Mouse (Mus musculus) G1E (cell line): ENCODE data around the gene Gm14459.

Experiments
- CTCF ChIP-seq: IDR thresholded peaks from 2 replicates; pipeline ENCODE4 v1.5.1; 2012; ENCODE audit warnings: low read depth, low read length, inconsistent platforms, mixed read lengths
- GATA1 ChIP-seq: IDR thresholded peaks from 2 replicates; pipeline ENCODE4 v1.6.1; 2012; ENCODE audit warnings: borderline replicate concordance, low read length, inconsistent platforms, mixed read lengths
- GATA2 ChIP-seq: IDR thresholded peaks from 2 replicates; pipeline ENCODE4 v1.6.1; 2012; ENCODE audit warnings: low read depth, low read length, inconsistent platforms, borderline replicate concordance
- TAL1 ChIP-seq: conservative IDR thresholded peaks from 2 replicates; pipeline ENCODE4 v1.6.1; 2012; ENCODE audit warnings: low read depth, low read length, inconsistent platforms, mixed read lengths

- TF ChIP-seq CTCF (no peak), TAL1 (no peak), GATA1 (no peak), GATA2 (no peak)
Measured at GRCm38 (mm10) chrX:8524854-8525253, at the start of gene Gm14459.
